Mouse (Mus musculus): ENCODE data around the gene Lrrfip1. TPM values are rescaled to one million over a fixed set of nuclear protein-coding genes. Genes with fewer than 3 reads are reported as not detected.
A peak's percentile ranks its signal among the peaks of the same experiment; 100 is the strongest.

Gene Lrrfip1
- 69.2 and 73.7 TPM in 2 replicates for polyA plus RNA-seq (2015; fragmentation: Nextera tagmentation; extraction: Ambion mirVana)

DNA sequence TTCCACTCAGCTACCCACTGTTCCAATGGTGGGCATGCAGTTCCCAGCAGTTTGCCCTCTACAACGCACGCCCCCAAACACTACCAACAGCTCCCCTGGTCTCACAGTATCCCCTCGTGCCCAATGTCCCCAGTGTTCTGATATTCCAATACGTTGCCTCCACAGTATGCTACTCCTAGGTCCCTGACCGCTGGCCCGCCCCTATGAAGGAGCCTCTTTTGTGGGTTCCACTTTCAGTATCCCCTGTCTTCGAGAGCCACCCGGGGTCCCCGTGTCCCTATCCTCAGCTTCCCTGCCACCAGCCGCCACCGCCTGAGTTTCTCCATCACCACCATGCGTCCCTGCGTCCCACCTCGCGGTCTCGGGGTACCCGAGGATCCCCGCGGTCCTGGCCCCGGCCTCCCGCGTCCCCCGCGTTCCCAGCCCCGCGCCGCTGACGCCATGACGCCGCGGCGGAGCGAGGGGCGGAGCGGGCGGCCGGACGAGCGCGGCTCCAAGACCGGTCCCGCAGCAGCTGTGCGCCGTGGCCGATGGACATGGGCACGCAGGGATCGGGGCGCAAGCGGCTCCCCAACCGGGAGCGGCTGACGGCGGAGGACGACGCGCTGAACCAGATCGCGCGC lies at the start of gene Lrrfip1:
Gene Lrrfip1, plus strand, starts transcription at position 470 of the 623 bp plus-strand sequence.
- no peaks in the 10 kb centered on the region for H3K36me3 ChIP-seq (ENCODE audit: control insufficient read depth, insufficient read depth, low read length)
- peak; percentile 83 for ATAC-seq
- peak within 1 kb of the TSS; percentile 99 for H3K4me2 ChIP-seq (ENCODE audit: low read depth, low read length)
- peaks cover 4% of the 10 kb centered on the region; the same call in 1 of the 2 replicates for H3K9me3 ChIP-seq (ENCODE audit: control insufficient read depth, low read length)
- peak within 1 kb of the TSS; percentile 4; the same call in 1 of the 2 replicates for H3K27ac ChIP-seq (ENCODE audit: low read length)
- H3K4me3 ChIP-seq (ENCODE audit: low read length), result peak within 1 kb of the TSS; percentile 79
- H3K27me3 ChIP-seq (replicated peaks; ENCODE audit: control insufficient read depth, insufficient read depth, low read length), result no peaks in the 10 kb centered on the region; the same call in 1 of the 2 replicates
- H3K4me1 ChIP-seq (ENCODE audit: control insufficient read depth, insufficient read depth, low read length), result peaks cover 10% of the 10 kb centered on the region; the same call in 1 of the 2 replicates
- 2% methylated on average over 59 of the region's 59 CpGs for WGBS
- H3K9ac ChIP-seq (ENCODE audit: low read depth, low read length), result peak within 1 kb of the TSS; percentile 91

DNA sequence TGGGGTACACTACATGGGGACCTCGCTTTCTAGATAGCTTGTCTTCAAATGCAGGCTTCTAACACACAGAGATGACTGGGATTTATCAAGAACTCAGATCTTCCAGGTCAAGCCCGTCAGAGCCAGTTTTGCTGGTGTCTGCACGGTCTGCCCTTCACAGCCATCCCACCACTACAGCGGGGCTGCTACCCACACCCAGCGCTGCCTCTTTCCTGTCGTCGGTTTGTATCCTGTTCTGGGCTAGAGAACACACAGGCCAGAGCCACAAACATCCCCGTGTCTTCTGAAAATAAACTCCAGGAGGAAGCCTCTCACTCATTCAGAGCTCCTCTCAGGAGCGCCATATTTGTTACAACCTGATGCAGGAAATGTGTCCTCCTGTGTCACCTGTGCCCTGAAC lies 49.2 kb upstream of the Lrrfip1 start:
- WGBS, result 45% methylated on average over 9 of the region's 9 CpGs
- H3K9ac ChIP-seq (ENCODE audit: low read depth, low read length), result no peak overlapping the region
- H3K9me3 ChIP-seq (ENCODE audit: control insufficient read depth, low read length), result no peaks in the 10 kb centered on the region
- H3K4me1 ChIP-seq (ENCODE audit: control insufficient read depth, insufficient read depth, low read length), result no peaks in the 10 kb centered on the region
- H3K27ac ChIP-seq (ENCODE audit: low read length), result no peak overlapping the region
- H3K27me3 ChIP-seq (replicated peaks; ENCODE audit: control insufficient read depth, insufficient read depth, low read length), result no peaks in the 10 kb centered on the region
- H3K36me3 ChIP-seq (ENCODE audit: control insufficient read depth, insufficient read depth, low read length), result no peaks in the 10 kb centered on the region
- no peak overlapping the region for H3K4me2 ChIP-seq (ENCODE audit: low read depth, low read length)
- no peak for ATAC-seq
- no peak overlapping the region for H3K4me3 ChIP-seq (ENCODE audit: low read length)

DNA sequence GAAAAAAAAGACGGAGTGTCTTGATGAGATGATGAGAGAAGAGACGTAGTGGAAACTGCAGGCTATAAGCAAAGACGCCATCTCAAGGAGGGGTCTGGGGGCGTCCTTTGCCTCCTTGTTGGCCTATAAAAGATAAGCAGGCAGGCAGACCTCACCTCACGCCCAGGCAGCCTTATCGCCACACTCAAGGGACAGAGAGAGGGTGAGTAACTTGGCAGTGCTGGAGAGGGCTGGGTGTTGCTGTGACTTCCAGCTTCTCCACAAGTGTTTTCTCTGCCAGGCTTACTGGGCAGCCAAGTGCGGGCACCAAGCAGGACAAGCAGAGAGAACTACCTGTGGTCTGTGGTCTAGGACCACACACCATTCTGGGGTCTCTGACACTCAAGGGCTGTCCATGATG lies 46.9 kb upstream of the Lrrfip1 start:
- H3K4me3 ChIP-seq (ENCODE audit: low read length), result no peak overlapping the region
- H3K27ac ChIP-seq (ENCODE audit: low read length), result no peak overlapping the region
- no peak overlapping the region for H3K9ac ChIP-seq (ENCODE audit: low read depth, low read length)
- H3K9me3 ChIP-seq (ENCODE audit: control insufficient read depth, low read length), result no peaks in the 10 kb centered on the region
- H3K4me2 ChIP-seq (ENCODE audit: low read depth, low read length), result no peak overlapping the region
- ATAC-seq, result no peak
- no peaks in the 10 kb centered on the region for H3K4me1 ChIP-seq (ENCODE audit: control insufficient read depth, insufficient read depth, low read length)
- H3K27me3 ChIP-seq (replicated peaks; ENCODE audit: control insufficient read depth, insufficient read depth, low read length), result no peaks in the 10 kb centered on the region
- WGBS, result 78% methylated on average over 7 of the region's 7 CpGs
- no peaks in the 10 kb centered on the region for H3K36me3 ChIP-seq (ENCODE audit: control insufficient read depth, insufficient read depth, low read length)

- WGBS, result 85% methylated on average over 8 of the region's 8 CpGs
Observed at GRCm38 (mm10) chr1:90952808-90953207, 45.7 kb upstream of the Lrrfip1 start, which contains the start of gene Prlh. Prlh (plus strand) TSS chr1:90953108.

DNA sequence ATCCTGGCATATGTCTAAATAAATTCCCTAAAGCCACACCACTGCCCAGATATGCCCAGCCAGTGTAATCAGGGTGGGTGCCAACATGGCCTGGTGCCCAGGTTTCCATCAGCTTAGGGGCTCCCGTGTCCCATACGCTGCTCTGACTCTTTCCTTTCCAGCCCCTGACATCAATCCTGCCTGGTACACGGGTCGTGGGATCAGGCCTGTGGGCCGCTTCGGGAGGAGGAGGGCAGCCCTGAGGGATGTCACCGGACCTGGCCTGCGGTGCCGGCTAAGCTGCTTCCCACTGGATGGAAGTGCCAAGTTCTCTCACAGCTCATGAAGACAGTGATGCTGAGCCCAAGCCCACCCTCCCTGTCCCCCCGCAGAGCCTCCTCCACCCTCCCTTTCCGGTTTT lies 44.8 kb upstream of the Lrrfip1 start:
- Histone ChIP-seq H3K27me3 (replicated peaks; ENCODE audit: control insufficient read depth, insufficient read depth, low read length) (no peaks in the 10 kb centered on the region), H3K9ac (ENCODE audit: low read depth, low read length) (no peak overlapping the region), H3K4me3 (ENCODE audit: low read length) (no peak overlapping the region), H3K27ac (ENCODE audit: low read length) (no peak overlapping the region), H3K9me3 (ENCODE audit: control insufficient read depth, low read length) (no peaks in the 10 kb centered on the region), H3K36me3 (ENCODE audit: control insufficient read depth, insufficient read depth, low read length) (no peaks in the 10 kb centered on the region), H3K4me2 (ENCODE audit: low read depth, low read length) (no peak overlapping the region), H3K4me1 (ENCODE audit: control insufficient read depth, insufficient read depth, low read length) (no peaks in the 10 kb centered on the region)
- WGBS, result 65% methylated on average over 11 of the region's 11 CpGs
- no peak for ATAC-seq

More at GRCm38 (mm10) chr1:90952808-90953207, 45.7 kb upstream of the Lrrfip1 start, which contains the start of gene Prlh:
- H3K27me3 ChIP-seq (replicated peaks; ENCODE audit: control insufficient read depth, insufficient read depth, low read length), result no peaks in the 10 kb centered on the region
- no peak within 1 kb of the TSS for H3K27ac ChIP-seq (ENCODE audit: low read length)
- H3K9me3 ChIP-seq (ENCODE audit: control insufficient read depth, low read length), result no peaks in the 10 kb centered on the region
- no peak for ATAC-seq
- no peaks in the 10 kb centered on the region for H3K4me1 ChIP-seq (ENCODE audit: control insufficient read depth, insufficient read depth, low read length)
- H3K9ac ChIP-seq (ENCODE audit: low read depth, low read length), result no peak within 1 kb of the TSS
- H3K36me3 ChIP-seq (ENCODE audit: control insufficient read depth, insufficient read depth, low read length), result no peaks in the 10 kb centered on the region
- H3K4me2 ChIP-seq (ENCODE audit: low read depth, low read length), result no peak within 1 kb of the TSS
- H3K4me3 ChIP-seq (ENCODE audit: low read length), result no peak within 1 kb of the TSS

- Histone ChIP-seq H3K27ac (ENCODE audit: low read length) (no peak overlapping the region), H3K36me3 (ENCODE audit: control insufficient read depth, insufficient read depth, low read length) (no peaks in the 10 kb centered on the region), H3K9me3 (ENCODE audit: control insufficient read depth, low read length) (no peaks in the 10 kb centered on the region), H3K4me2 (ENCODE audit: low read depth, low read length) (no peak overlapping the region), H3K9ac (ENCODE audit: low read depth, low read length) (no peak overlapping the region), H3K27me3 (replicated peaks; ENCODE audit: control insufficient read depth, insufficient read depth, low read length) (no peaks in the 10 kb centered on the region), H3K4me3 (ENCODE audit: low read length) (no peak overlapping the region), H3K4me1 (ENCODE audit: control insufficient read depth, insufficient read depth, low read length) (no peaks in the 10 kb centered on the region)
- ATAC-seq, result peak; percentile 78
- 32% methylated on average over 7 of the region's 7 CpGs for WGBS
Observed at GRCm38 (mm10) chr1:90956245-90957096, 42.1 kb upstream of the Lrrfip1 start.

DNA sequence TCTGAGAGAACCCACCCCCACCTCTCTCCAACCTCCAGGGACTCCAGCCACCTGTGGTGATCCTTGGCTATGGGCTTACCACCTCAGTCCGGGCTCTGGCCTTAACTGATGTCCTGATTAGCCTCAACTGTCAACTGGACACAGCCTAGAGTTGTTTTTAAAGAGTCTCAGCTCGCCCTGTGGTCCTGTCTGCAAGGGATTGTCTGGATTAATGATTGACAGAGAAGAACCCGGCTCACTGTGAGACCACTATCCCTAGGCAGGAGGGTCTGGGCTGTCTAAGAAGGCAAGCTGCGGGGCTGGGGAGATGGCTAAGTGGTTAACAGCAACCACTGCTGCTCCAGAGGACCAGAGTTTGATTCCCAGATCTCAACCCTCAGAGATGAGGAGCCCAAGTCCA lies 36.0 kb upstream of the Lrrfip1 start:
- H3K4me1 ChIP-seq (ENCODE audit: control insufficient read depth, insufficient read depth, low read length), result peaks cover 25% of the 10 kb centered on the region
- H3K27me3 ChIP-seq (replicated peaks; ENCODE audit: control insufficient read depth, insufficient read depth, low read length), result no peaks in the 10 kb centered on the region
- 19% methylated on average over 4 of the region's 4 CpGs for WGBS
- H3K27ac ChIP-seq (ENCODE audit: low read length), result no peak overlapping the region
- no peaks in the 10 kb centered on the region for H3K9me3 ChIP-seq (ENCODE audit: control insufficient read depth, low read length)
- H3K4me3 ChIP-seq (ENCODE audit: low read length), result no peak overlapping the region
- no peak; the same call in 1 of the 2 replicates for ATAC-seq
- no peaks in the 10 kb centered on the region for H3K36me3 ChIP-seq (ENCODE audit: control insufficient read depth, insufficient read depth, low read length)
- no peak overlapping the region for H3K4me2 ChIP-seq (ENCODE audit: low read depth, low read length)
- 0 out of 2 replicates have a peak overlapping the region, but pooled peaks have one; percentile 11 for H3K9ac ChIP-seq (ENCODE audit: low read depth, low read length)

DNA sequence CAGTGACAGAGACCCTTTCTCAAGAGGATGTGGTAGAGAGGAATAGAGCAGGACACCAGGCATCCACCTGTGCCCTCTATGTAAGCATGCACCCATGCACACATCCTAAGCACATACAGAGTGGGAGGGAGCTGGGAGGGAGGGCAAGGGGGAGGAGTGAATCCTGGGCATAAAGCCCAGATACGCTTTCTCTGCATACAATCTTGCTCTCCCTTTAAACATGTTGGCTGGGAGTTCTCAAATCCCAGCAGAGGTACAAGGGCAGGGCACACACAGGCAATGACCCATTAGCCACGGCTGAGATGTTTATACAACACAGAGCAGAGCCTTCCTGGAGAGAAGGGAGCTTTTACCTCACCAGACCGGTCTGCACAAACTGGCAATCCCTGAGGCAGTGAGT lies 35.5 kb upstream of the Lrrfip1 start:
- Histone ChIP-seq H3K4me3 (ENCODE audit: low read length) (no peak overlapping the region), H3K36me3 (ENCODE audit: control insufficient read depth, insufficient read depth, low read length) (no peaks in the 10 kb centered on the region), H3K27ac (ENCODE audit: low read length) (no peak overlapping the region), H3K4me2 (ENCODE audit: low read depth, low read length) (no peak overlapping the region), H3K27me3 (replicated peaks; ENCODE audit: control insufficient read depth, insufficient read depth, low read length) (no peaks in the 10 kb centered on the region), H3K9ac (ENCODE audit: low read depth, low read length) (0 out of 2 replicates have a peak overlapping the region, but pooled peaks have one; percentile 11), H3K9me3 (ENCODE audit: control insufficient read depth, low read length) (no peaks in the 10 kb centered on the region), H3K4me1 (ENCODE audit: control insufficient read depth, insufficient read depth, low read length) (peaks cover 28% of the 10 kb centered on the region)
- WGBS, result 10% methylated on average over 3 of the region's 3 CpGs
- ATAC-seq, result peak; percentile 49

- Histone ChIP-seq H3K4me2 (ENCODE audit: low read depth, low read length) (peak overlapping the region; percentile 51), H3K9me3 (ENCODE audit: control insufficient read depth, low read length) (no peaks in the 10 kb centered on the region), H3K4me3 (ENCODE audit: low read length) (peak overlapping the region; percentile 56), H3K4me1 (ENCODE audit: control insufficient read depth, insufficient read depth, low read length) (peaks cover 40% of the 10 kb centered on the region), H3K36me3 (ENCODE audit: control insufficient read depth, insufficient read depth, low read length) (no peaks in the 10 kb centered on the region), H3K27me3 (replicated peaks; ENCODE audit: control insufficient read depth, insufficient read depth, low read length) (no peaks in the 10 kb centered on the region), H3K9ac (ENCODE audit: low read depth, low read length) (peak overlapping the region; percentile 45), H3K27ac (ENCODE audit: low read length) (peak overlapping the region; percentile 51)
- 35% methylated on average over 7 of the region's 7 CpGs for WGBS
- ATAC-seq, result peak; percentile 15; the same call in 1 of the 2 replicates
Observed at GRCm38 (mm10) chr1:90967583-90967982, 31.0 kb upstream of the Lrrfip1 start.
